Mouse (Mus musculus): ENCODE measurements around the gene Olfr555. TPM values are rescaled to one million over a fixed set of nuclear protein-coding genes. Genes with fewer than 3 reads are reported as not detected.
A peak's percentile ranks its signal among the peaks of the same experiment; 100 is the strongest.
"Not testable (repeated sequence)": the region's sequence is repeated elsewhere in the genome, so short reads cannot be mapped to it uniquely, and the experiment has no call there.

Olfr555 gene
- not detected in 2 replicates for polyA plus RNA-seq (2014; fragmentation: Nextera tagmentation; extraction: Ambion mirVana)

DNA sequence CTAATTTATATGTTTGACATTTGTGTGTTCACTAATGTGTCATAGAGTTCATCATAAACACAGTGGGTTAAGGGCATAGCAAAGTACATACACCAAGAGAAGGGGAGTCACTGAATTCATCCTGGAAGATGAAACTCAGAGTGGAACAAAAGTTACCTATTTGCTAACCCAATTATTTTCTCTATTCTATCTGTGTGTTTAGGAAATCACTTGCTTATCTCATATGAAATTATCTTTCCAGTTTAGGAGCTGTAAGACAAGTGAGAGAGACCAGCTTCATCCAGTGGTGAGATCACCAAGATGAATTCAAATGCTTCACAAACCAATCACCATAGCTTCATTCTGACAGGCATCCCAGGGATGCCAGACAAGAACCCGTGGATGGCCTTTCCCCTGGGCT, at the start of gene Olfr555:
TSS of gene Olfr555 (plus strand) at position 301 of the 400 bp plus-strand sequence.
- no peaks in the 10 kb centered on the region for H3K4me1 ChIP-seq (ENCODE audit: control insufficient read depth, insufficient read depth, low read length)
- H3K27ac ChIP-seq (replicated peaks; ENCODE audit: low read depth, low read length) = no peak within 1 kb of the TSS
- H3K4me3 ChIP-seq (replicated peaks; ENCODE audit: low read depth, low read length) = no peak within 1 kb of the TSS
- DNase-seq = no peak
- H3K27me3 ChIP-seq (ENCODE audit: control insufficient read depth, insufficient read depth, low read length) = no peaks in the 10 kb centered on the region
- no peak within 1 kb of the TSS for H3K9ac ChIP-seq (replicated peaks; ENCODE audit: low read length)
- no peak within 1 kb of the TSS for H3K4me2 ChIP-seq (ENCODE audit: low read length)
- H3K9me3 ChIP-seq (ENCODE audit: control insufficient read depth, low read length) = no peaks in the 10 kb centered on the region
- 73% methylated on average over 1 of the region's 1 CpGs for WGBS
- H3K36me3 ChIP-seq (ENCODE audit: control insufficient read depth, insufficient read depth, low read length) = no peaks in the 10 kb centered on the region
- ATAC-seq (ENCODE audit: low FRiP score, low TSS enrichment) = no peak

DNA sequence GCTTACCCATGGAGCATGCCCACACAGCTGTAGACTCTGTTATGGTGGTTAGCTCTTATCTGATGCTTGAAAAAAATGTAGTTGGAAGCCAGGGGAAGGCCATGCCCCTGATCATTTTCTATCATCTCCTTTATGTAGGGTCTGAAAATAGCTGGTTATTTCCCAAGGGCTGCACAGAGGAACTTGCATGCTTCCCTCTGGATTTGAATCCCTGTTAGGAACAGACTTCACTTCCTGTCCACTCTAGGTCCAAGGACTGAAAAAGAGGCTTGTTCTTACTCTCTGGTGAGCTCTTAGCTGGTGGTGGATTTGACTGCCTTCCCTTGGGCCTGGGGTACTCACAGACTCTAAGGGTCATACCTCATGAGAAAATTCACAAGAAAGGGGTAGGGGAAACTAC, 40.5 kb upstream of the Olfr555 start, which contains the start of gene Olfr553:
TSS of gene Olfr553 (minus strand) at position 101 of the 400 bp plus-strand sequence.
- Histone ChIP-seq H3K9ac (replicated peaks; ENCODE audit: low read length) (no peak within 1 kb of the TSS), H3K4me1 (ENCODE audit: control insufficient read depth, insufficient read depth, low read length) (no peaks in the 10 kb centered on the region), H3K27me3 (ENCODE audit: control insufficient read depth, insufficient read depth, low read length) (no peaks in the 10 kb centered on the region), H3K36me3 (ENCODE audit: control insufficient read depth, insufficient read depth, low read length) (no peaks in the 10 kb centered on the region), H3K27ac (replicated peaks; ENCODE audit: low read depth, low read length) (no peak within 1 kb of the TSS), H3K4me2 (ENCODE audit: low read length) (no peak within 1 kb of the TSS), H3K4me3 (replicated peaks; ENCODE audit: low read depth, low read length) (no peak within 1 kb of the TSS), H3K9me3 (ENCODE audit: control insufficient read depth, low read length) (no peaks in the 10 kb centered on the region)
- DNase-seq (no peak), ATAC-seq (ENCODE audit: low FRiP score, low TSS enrichment) (no peak)

DNA sequence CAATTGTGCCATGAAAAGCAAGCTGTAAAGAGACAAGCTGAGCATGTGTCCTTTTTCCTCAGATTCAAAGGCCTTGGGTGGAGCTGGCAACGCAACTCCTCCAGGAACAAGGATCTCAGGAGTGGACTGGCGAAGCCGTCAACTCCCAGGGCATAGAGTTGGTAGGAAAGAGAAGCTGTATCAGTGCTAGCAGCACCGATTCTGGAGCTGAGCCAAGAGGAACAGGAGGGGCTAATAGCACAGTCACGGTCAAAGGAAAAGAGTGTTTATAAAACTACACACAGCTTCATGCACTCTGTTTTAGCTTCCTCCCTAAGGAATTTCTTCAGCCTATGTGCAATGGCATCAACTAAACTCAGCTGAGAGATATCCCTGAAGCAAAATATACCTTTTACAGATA, 39.0 kb upstream of the Olfr555 start:
- 73% methylated on average over 5 of the region's 5 CpGs for WGBS
- no peaks in the 10 kb centered on the region for H3K36me3 ChIP-seq (ENCODE audit: control insufficient read depth, insufficient read depth, low read length)

DNA sequence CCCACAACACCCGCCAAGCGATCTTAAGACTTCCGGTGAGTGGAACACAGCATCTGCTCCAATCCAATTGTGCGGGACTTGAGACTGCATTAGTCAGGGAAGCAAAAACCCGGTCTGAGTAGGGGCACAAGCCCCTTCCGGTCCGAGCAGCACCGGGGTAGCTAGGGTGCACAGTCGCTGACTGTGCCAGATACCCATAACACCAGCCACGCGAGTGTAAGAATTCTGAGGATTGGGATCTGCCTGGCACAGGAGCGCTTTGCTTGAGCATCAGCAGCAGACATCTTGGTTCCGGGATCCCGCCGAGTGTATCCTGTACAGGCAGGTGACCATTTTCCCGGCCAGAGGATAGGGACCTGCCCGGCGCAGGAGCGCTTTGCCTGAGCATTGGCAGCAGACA, 38.3 kb upstream of the Olfr555 start:
- 90% methylated on average over 19 of the region's 19 CpGs for whole genome bisulfite sequencing
- not testable (repeated sequence) for ATAC-seq (ENCODE audit: low FRiP score, low TSS enrichment); DNase-seq; H3K27me3 ChIP-seq (ENCODE audit: control insufficient read depth, insufficient read depth, low read length); H3K9me3 ChIP-seq (ENCODE audit: control insufficient read depth, low read length); H3K27ac ChIP-seq (replicated peaks; ENCODE audit: low read depth, low read length); H3K4me2 ChIP-seq (ENCODE audit: low read length); H3K4me3 ChIP-seq (replicated peaks; ENCODE audit: low read depth, low read length); H3K4me1 ChIP-seq (ENCODE audit: control insufficient read depth, insufficient read depth, low read length); H3K9ac ChIP-seq (replicated peaks; ENCODE audit: low read length); H3K36me3 ChIP-seq (ENCODE audit: control insufficient read depth, insufficient read depth, low read length)

More for the DNA sequence above, 39.0 kb upstream of the Olfr555 start:
- Histone ChIP-seq H3K27me3 (ENCODE audit: control insufficient read depth, insufficient read depth, low read length) (no peaks in the 10 kb centered on the region), H3K4me2 (ENCODE audit: low read length) (no peak overlapping the region), H3K9me3 (ENCODE audit: control insufficient read depth, low read length) (no peaks in the 10 kb centered on the region), H3K4me1 (ENCODE audit: control insufficient read depth, insufficient read depth, low read length) (no peaks in the 10 kb centered on the region), H3K4me3 (replicated peaks; ENCODE audit: low read depth, low read length) (no peak overlapping the region), H3K27ac (replicated peaks; ENCODE audit: low read depth, low read length) (no peak overlapping the region), H3K9ac (replicated peaks; ENCODE audit: low read length) (no peak overlapping the region)
- DNase-seq (peak; percentile 41), ATAC-seq (ENCODE audit: low FRiP score, low TSS enrichment) (no peak)

DNA sequence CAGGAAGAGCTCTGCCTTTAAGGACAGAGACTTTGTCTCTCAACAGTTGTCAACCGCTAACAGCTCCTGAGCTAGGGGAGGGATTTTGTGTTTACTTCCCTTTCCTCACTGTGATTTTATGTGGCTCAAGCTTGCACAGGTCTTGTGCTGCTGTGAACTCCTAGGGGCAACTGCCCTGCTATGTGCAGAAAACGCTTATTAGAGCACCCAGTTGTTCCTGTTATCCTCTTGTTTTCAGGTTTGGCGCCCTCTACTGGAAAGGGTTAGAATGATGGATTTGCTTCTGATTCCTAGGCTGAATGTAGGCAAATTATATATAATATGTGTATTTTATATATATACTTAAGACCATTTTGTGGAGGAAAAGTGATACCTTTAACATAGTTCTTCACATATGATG, 22.0 kb upstream of the Olfr555 start:
- Histone ChIP-seq H3K9ac (replicated peaks; ENCODE audit: low read length) (no peak overlapping the region), H3K4me3 (replicated peaks; ENCODE audit: low read depth, low read length) (no peak overlapping the region), H3K4me1 (ENCODE audit: control insufficient read depth, insufficient read depth, low read length) (no peaks in the 10 kb centered on the region), H3K9me3 (ENCODE audit: control insufficient read depth, low read length) (no peaks in the 10 kb centered on the region), H3K27ac (replicated peaks; ENCODE audit: low read depth, low read length) (no peak overlapping the region), H3K36me3 (ENCODE audit: control insufficient read depth, insufficient read depth, low read length) (no peaks in the 10 kb centered on the region), H3K4me2 (ENCODE audit: low read length) (no peak overlapping the region), H3K27me3 (ENCODE audit: control insufficient read depth, insufficient read depth, low read length) (no peaks in the 10 kb centered on the region)
- DNase-seq (peak; percentile 56), ATAC-seq (ENCODE audit: low FRiP score, low TSS enrichment) (no peak)
- 29% methylated on average over 3 of the region's 3 CpGs for whole genome bisulfite sequencing

DNA sequence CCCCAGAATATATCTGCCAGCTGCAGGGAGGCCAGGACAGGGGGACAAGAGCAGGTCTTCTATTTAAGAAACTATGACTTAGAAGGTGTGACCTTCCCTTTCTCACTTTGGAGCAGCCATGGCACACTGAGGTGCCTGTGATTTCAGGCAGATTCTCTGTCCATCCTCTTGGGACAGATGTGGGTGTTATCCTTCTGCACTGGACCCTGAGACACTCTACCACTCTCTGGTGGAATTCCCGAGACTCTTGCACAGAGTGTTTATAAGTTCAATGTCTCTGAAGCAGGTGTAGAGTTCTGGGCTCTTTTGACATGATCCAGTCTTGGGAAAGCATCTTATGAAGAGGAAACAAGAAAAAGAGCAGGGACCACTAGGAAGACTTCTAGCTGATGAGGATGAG, 20.5 kb upstream of the Olfr555 start, which contains the start of gene Olfr554:
TSS of gene Olfr554 (plus strand) at position 301 of the 400 bp plus-strand sequence.
- Histone ChIP-seq H3K4me2 (ENCODE audit: low read length) (no peak within 1 kb of the TSS), H3K36me3 (ENCODE audit: control insufficient read depth, insufficient read depth, low read length) (no peaks in the 10 kb centered on the region), H3K9me3 (ENCODE audit: control insufficient read depth, low read length) (no peaks in the 10 kb centered on the region), H3K27ac (replicated peaks; ENCODE audit: low read depth, low read length) (no peak within 1 kb of the TSS), H3K27me3 (ENCODE audit: control insufficient read depth, insufficient read depth, low read length) (no peaks in the 10 kb centered on the region), H3K4me3 (replicated peaks; ENCODE audit: low read depth, low read length) (no peak within 1 kb of the TSS), H3K9ac (replicated peaks; ENCODE audit: low read length) (no peak within 1 kb of the TSS), H3K4me1 (ENCODE audit: control insufficient read depth, insufficient read depth, low read length) (no peaks in the 10 kb centered on the region)
- ATAC-seq (ENCODE audit: low FRiP score, low TSS enrichment) (no peak), DNase-seq (no peak)
- 84% methylated on average over 1 of the region's 1 CpGs for WGBS

DNA sequence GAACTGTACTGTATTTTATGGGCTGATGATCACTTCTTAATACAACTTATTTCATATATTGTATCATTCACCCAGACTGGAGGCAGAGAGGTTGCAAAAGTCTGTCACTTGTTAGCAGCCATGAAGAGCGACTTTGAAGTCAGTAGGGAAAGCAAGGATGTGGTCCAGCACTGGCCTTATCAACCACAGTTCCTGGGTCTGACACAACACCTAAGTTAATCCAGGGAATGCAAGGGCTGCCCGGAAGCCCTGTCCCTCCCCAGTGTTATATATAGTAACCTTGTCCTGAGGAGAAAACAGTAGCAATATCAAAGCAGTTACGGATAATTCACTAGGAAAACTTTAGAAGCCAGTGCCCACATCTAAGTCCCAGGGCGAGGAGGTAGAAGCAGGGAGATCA, 13.7 kb upstream of the Olfr555 start:
- H3K4me1 ChIP-seq (ENCODE audit: control insufficient read depth, insufficient read depth, low read length); H3K9ac ChIP-seq (replicated peaks; ENCODE audit: low read length); ATAC-seq (ENCODE audit: low FRiP score, low TSS enrichment); DNase-seq; H3K27ac ChIP-seq (replicated peaks; ENCODE audit: low read depth, low read length); H3K4me3 ChIP-seq (replicated peaks; ENCODE audit: low read depth, low read length); H3K9me3 ChIP-seq (ENCODE audit: control insufficient read depth, low read length); H3K36me3 ChIP-seq (ENCODE audit: control insufficient read depth, insufficient read depth, low read length); H3K4me2 ChIP-seq (ENCODE audit: low read length); H3K27me3 ChIP-seq (ENCODE audit: control insufficient read depth, insufficient read depth, low read length): not testable (repeated sequence)
- 85% methylated on average over 4 of the region's 4 CpGs for WGBS

DNA sequence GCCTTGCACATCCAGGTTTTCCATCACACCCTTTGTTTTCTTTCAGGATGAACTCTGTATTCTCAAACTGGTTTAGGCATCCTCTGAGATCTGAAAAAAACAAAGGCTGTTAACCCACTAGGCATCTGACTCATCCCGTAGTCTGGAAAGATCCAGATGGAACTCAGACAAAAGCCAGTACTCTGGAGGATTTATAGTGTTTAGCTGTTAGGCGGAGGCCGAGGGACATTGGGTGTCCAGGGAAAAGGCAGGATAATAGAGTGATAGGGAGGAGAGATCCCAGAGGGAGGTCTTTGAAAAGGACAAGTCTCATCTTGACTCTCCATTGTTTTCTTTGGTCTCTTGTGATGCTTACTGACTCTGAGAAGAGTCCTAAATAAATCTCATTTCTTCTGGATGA, 6.0 kb downstream of the Olfr555 start, which contains the start of gene Olfr556:
TSS of gene Olfr556 (plus strand) at position 301 of the 400 bp plus-strand sequence.
- Histone ChIP-seq H3K4me2 (ENCODE audit: low read length) (no peak within 1 kb of the TSS), H3K4me3 (replicated peaks; ENCODE audit: low read depth, low read length) (no peak within 1 kb of the TSS), H3K27ac (replicated peaks; ENCODE audit: low read depth, low read length) (no peak within 1 kb of the TSS), H3K36me3 (ENCODE audit: control insufficient read depth, insufficient read depth, low read length) (no peaks in the 10 kb centered on the region), H3K27me3 (ENCODE audit: control insufficient read depth, insufficient read depth, low read length) (no peaks in the 10 kb centered on the region), H3K9ac (replicated peaks; ENCODE audit: low read length) (no peak within 1 kb of the TSS), H3K4me1 (ENCODE audit: control insufficient read depth, insufficient read depth, low read length) (no peaks in the 10 kb centered on the region), H3K9me3 (ENCODE audit: control insufficient read depth, low read length) (no peaks in the 10 kb centered on the region)
- 32% methylated on average over 3 of the region's 3 CpGs for WGBS
- ATAC-seq (ENCODE audit: low FRiP score, low TSS enrichment) (no peak), DNase-seq (no peak)

DNA sequence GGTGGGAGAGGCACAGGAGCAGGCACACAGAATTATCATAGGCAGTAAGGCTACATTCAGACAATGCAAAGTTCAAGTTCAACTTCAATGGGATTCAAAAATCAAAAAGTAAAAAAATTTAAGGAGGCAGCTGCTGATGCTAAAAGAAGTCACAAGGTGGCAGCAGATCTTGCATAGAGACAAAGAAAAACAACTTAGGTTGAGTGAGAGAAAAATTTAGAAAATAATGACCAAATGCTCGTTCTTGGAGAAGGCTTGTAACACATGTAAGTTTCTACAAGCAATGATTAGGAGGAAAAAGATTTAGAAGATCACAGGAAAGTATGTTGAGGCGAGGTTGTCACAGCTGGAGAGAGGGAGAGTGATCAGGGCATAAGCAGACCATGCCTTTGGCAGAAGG, 6.8 kb downstream of the Olfr555 start:
- peak; percentile 66 for DNase-seq
- Histone ChIP-seq H3K4me2 (ENCODE audit: low read length) (no peak overlapping the region), H3K36me3 (ENCODE audit: control insufficient read depth, insufficient read depth, low read length) (no peaks in the 10 kb centered on the region), H3K9me3 (ENCODE audit: control insufficient read depth, low read length) (no peaks in the 10 kb centered on the region), H3K4me3 (replicated peaks; ENCODE audit: low read depth, low read length) (no peak overlapping the region), H3K4me1 (ENCODE audit: control insufficient read depth, insufficient read depth, low read length) (no peaks in the 10 kb centered on the region), H3K9ac (replicated peaks; ENCODE audit: low read length) (no peak overlapping the region), H3K27ac (replicated peaks; ENCODE audit: low read depth, low read length) (no peak overlapping the region), H3K27me3 (ENCODE audit: control insufficient read depth, insufficient read depth, low read length) (no peaks in the 10 kb centered on the region)
- WGBS = 45% methylated on average over 2 of the region's 2 CpGs
- ATAC-seq (ENCODE audit: low FRiP score, low TSS enrichment) = no peak

Data from midbrain, embryonic 14.5 days (tissue).